Mouse (Mus musculus): ENCODE data around the gene Bend3.

- TF ChIP-seq CTCF (IDR thresholded peaks at IDR 0.05; ENCODE audit: low read depth, low read length), result no peak
- no peak for TF ChIP-seq POLR2A (IDR thresholded peaks at IDR 0.05; ENCODE audit: borderline replicate concordance, low read depth, low read length)
These were observed 42.9 kb upstream of the Bend3 start for GRCm38 (mm10) chr10:43435757-43436156.

All from bone marrow macrophage, adult 2 months (primary cell).